Mouse (Mus musculus): ENCODE data around the gene Sdcbp2. TPM values are rescaled to one million over a fixed set of nuclear protein-coding genes. Genes with fewer than 3 reads are reported as not detected.

Sdcbp2 gene
- polyA plus RNA-seq, 1 experiment = 1.8 TPM

- no peak for DNase-seq (ENCODE audit: extremely low spot score in 1 of 2, low spot score in 1 of 2)
Observed at GRCm38 (mm10) chr2:151564986-151565385, 7.4 kb upstream of the Sdcbp2 start.

GRCm38 (mm10) chr2:151566856-151567255 lies 5.6 kb upstream of the Sdcbp2 start:
- DNase-seq (ENCODE audit: extremely low spot score in 1 of 2, low spot score in 1 of 2) = no peak

- no peak for DNase-seq (ENCODE audit: extremely low spot score in 1 of 2, low spot score in 1 of 2)
Observed at GRCm38 (mm10) chr2:151569452-151569851, 3.0 kb upstream of the Sdcbp2 start.

- DNase-seq (ENCODE audit: extremely low spot score in 1 of 2, low spot score in 1 of 2) = peak; percentile 52 to 66
Observed at GRCm38 (mm10) chr2:151573667-151574066, 1.2 kb downstream of the Sdcbp2 start.

GRCm38 (mm10) chr2:151574607-151575006 lies 2.2 kb downstream of the Sdcbp2 start:
- DNase-seq (ENCODE audit: extremely low spot score in 1 of 2, low spot score in 1 of 2) = peak; percentile 78 to 84

- DNase-seq (ENCODE audit: extremely low spot score in 1 of 2, low spot score in 1 of 2) = peak in 1 of 2 experiments; percentile 61
Observed at GRCm38 (mm10) chr2:151575119-151575698, 2.8 kb downstream of the Sdcbp2 start.

GRCm38 (mm10) chr2:151575699-151576389 lies 3.4 kb downstream of the Sdcbp2 start:
- DNase-seq (ENCODE audit: extremely low spot score in 1 of 2, low spot score in 1 of 2) = peak; percentile 92 to 96

GRCm38 (mm10) chr2:151579183-151579582 lies 6.8 kb downstream of the Sdcbp2 start:
- DNase-seq (ENCODE audit: extremely low spot score in 1 of 2, low spot score in 1 of 2) = no peak

- DNase-seq (ENCODE audit: extremely low spot score in 1 of 2, low spot score in 1 of 2) = no peak
Observed at GRCm38 (mm10) chr2:151580945-151581344, 8.5 kb downstream of the Sdcbp2 start.

GRCm38 (mm10) chr2:151585934-151586333 lies 13.5 kb downstream of the Sdcbp2 start:
- DNase-seq (ENCODE audit: extremely low spot score in 1 of 2, low spot score in 1 of 2) = no peak

GRCm38 (mm10) chr2:151586807-151587206 lies 14.4 kb downstream of the Sdcbp2 start:
- DNase-seq (ENCODE audit: extremely low spot score in 1 of 2, low spot score in 1 of 2) = no peak

GRCm38 (mm10) chr2:151587306-151587705 lies 14.9 kb downstream of the Sdcbp2 start:
- no peak for DNase-seq (ENCODE audit: extremely low spot score in 1 of 2, low spot score in 1 of 2)

GRCm38 (mm10) chr2:151598068-151598467 lies 25.6 kb downstream of the Sdcbp2 start:
- DNase-seq (ENCODE audit: extremely low spot score in 1 of 2, low spot score in 1 of 2) = peak; percentile 58 to 70

GRCm38 (mm10) chr2:151602106-151602505 lies 29.7 kb downstream of the Sdcbp2 start:
- DNase-seq (ENCODE audit: extremely low spot score in 1 of 2, low spot score in 1 of 2) = no peak

GRCm38 (mm10) chr2:151603630-151604029 lies 31.2 kb downstream of the Sdcbp2 start:
- DNase-seq (ENCODE audit: extremely low spot score in 1 of 2, low spot score in 1 of 2) = peak in 1 of 2 experiments; percentile 59

GRCm38 (mm10) chr2:151605437-151605987 lies 33.1 kb downstream of the Sdcbp2 start:
- DNase-seq (ENCODE audit: extremely low spot score in 1 of 2, low spot score in 1 of 2) = peak; percentile 79 to 88

GRCm38 (mm10) chr2:151608435-151608834 lies 36.0 kb downstream of the Sdcbp2 start:
- DNase-seq (ENCODE audit: extremely low spot score in 1 of 2, low spot score in 1 of 2) = no peak

- no peak for DNase-seq (ENCODE audit: extremely low spot score in 1 of 2, low spot score in 1 of 2)
Observed at GRCm38 (mm10) chr2:151609974-151610373, 37.6 kb downstream of the Sdcbp2 start.

GRCm38 (mm10) chr2:151615779-151616178 lies 43.4 kb downstream of the Sdcbp2 start:
- peak; percentile 72 to 85 for DNase-seq (ENCODE audit: extremely low spot score in 1 of 2, low spot score in 1 of 2)

GRCm38 (mm10) chr2:151616551-151617329 lies 44.3 kb downstream of the Sdcbp2 start:
- DNase-seq (ENCODE audit: extremely low spot score in 1 of 2, low spot score in 1 of 2) = peak in 1 of 2 experiments; percentile 62

GRCm38 (mm10) chr2:151623776-151624175 lies 51.4 kb downstream of the Sdcbp2 start:
- no peak for DNase-seq (ENCODE audit: extremely low spot score in 1 of 2, low spot score in 1 of 2)
